Mouse (Mus musculus): Measurements from ENCODE around the gene S1pr5. TPM values are rescaled to one million over a fixed set of nuclear protein-coding genes. Genes with fewer than 3 reads are reported as not detected.
"Not testable (repeated sequence)": the region's sequence is repeated elsewhere in the genome, so short reads cannot be mapped to it uniquely, and the experiment has no call there.

S1pr5 gene
- total RNA-seq, 2 experiments from 2014 or later, result 0.15 to 0.33 TPM

DNA sequence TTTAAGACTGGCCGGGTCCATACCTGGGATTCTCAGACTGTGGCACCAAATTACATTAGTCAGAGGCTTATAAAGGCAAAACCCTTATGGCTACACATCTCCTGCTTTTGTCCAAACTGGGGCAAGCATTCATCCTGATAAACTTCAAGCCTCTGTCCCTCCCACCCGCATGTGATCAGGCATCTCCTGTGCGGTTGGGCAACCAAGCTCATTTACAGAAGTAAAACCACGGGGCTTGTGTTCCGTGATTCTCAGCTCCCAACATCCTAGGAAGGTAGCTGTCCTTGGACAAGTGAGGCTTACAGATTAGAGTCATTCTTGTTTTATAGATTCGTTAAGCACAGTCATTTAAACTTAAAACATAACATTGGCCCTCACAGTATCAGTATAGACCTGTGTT is 41.4 kb downstream of the S1pr5 start:
- intact Hi-C loops (cut with DNase I), result no loop called here
- H3K4me3 ChIP-seq, result no peak overlapping the region
- no peak for TF ChIP-seq CTCF (IDR thresholded peaks at IDR 0.05)
- no peak overlapping the region for H3K27ac ChIP-seq
- no peak for DNase-seq

DNA sequence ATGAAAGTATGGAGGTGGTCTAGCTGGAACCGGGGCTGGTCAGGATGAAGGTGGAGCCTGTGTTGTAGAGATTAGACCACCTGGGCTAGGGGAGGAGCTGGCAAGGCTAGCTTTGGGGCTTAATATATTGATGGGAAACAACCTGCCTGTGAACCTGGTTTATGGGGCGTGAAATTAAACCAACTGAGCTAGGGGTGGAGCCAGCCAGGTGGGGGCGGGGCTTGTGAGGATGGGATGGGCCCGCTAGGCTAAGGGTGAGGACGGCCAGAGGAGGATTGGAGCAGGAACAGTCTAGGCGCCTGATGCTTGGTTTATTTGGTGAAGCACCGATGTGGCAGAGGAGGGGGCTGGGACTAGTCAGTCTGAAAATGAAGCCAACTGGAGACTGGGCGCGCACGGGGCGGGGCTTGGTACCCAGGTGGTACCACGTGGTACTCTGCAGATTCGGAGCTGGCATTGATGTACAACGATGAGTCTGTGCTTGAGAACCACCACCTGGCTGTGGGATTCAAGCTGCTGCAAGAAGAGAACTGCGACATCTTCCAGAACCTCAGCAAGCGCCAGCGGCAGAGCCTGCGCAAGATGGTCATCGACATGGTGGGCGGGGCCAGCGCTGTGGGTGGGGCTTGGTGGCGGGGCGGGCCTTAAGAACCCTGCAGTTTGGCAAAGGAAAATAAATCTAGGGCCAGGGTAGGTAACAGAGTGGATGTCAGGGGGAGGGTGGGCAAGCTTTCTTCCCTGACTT is 43.5 kb downstream of the S1pr5 start:
- intact Hi-C loops (cut with DNase I), result no loop called here
- Histone ChIP-seq H3K27ac (no peak overlapping the region), H3K4me3 (0 out of 2 replicates have a peak overlapping the region, but pooled peaks have one; percentile 9)
- TF ChIP-seq CTCF (IDR thresholded peaks at IDR 0.05), result no peak
- no peak for DNase-seq

DNA sequence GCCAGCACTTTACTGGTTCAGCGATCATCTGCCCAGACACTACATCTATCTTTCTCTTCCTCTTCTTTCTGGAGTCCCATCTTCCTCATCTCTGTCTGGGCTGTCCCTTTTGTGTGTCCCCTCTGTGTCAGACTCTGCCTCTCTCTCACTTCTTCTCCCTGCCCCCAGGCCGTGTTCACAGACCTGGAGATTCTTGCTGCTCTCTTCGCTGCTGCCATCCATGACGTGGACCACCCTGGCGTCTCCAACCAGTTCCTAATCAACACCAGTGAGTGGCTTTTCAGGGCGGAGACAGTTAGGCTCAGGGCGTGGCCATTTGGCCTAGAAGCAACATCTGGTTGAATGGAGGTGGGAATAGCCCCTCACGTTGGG is 44.1 kb downstream of the S1pr5 start:
- no peak for TF ChIP-seq CTCF (IDR thresholded peaks at IDR 0.05)

DNA sequence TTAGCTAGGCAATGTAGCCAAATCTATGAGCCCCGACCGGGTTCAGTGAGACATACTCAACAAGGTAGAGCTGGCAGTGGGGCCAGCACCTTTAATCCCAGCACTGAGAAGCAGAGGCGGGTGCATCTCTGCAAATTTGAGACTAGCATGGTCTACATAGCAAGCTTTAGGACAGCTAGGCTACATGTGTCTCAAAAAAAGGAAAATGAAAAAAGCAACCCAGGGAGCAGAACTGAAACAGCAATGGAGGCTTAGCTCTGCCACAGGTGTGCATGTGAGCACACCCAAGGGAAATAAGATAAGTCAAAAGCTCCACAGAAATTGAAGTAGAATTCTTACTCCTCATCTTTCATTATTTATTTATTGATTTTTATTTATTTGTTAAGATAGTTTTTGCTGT is 49.3 kb downstream of the S1pr5 start:
- no peak for TF ChIP-seq CTCF (IDR thresholded peaks at IDR 0.05)
- DNase-seq, result no peak
- intact Hi-C loops (cut with DNase I), result no loop called here
- Histone ChIP-seq H3K4me3 (no peak overlapping the region), H3K27ac (no peak overlapping the region)

More for the DNA sequence above, 44.1 kb downstream of the S1pr5 start:
- no peak for DNase-seq
- Histone ChIP-seq H3K4me3 (no peak overlapping the region), H3K27ac (no peak overlapping the region)
- intact Hi-C loops (cut with DNase I), result no loop called here

DNA sequence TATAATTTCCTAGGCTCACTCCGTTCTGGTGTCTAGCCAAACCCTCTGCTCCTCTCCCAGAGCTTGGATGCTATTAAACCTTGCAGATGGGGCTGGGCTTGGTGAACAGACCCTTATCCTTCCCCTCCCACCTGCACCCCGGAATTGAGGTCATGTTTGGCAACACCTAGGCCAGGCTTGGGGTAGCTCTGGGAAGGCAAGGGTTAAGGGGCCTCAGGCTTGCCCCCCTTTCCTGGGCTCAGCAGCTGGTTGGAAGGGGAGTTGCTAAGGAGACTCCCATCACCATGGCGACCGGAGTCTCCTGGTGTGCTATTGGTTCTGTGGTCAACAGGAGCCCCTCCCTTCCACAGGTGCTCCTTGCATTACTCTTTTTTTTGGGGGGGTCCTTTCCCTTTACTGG is 50.3 kb downstream of the S1pr5 start:
- no peak for TF ChIP-seq CTCF (IDR thresholded peaks at IDR 0.05)
- DNase-seq, result no peak
- intact Hi-C loops (cut with DNase I), result no loop called here
- Histone ChIP-seq H3K27ac (no peak overlapping the region), H3K4me3 (no peak overlapping the region)

DNA sequence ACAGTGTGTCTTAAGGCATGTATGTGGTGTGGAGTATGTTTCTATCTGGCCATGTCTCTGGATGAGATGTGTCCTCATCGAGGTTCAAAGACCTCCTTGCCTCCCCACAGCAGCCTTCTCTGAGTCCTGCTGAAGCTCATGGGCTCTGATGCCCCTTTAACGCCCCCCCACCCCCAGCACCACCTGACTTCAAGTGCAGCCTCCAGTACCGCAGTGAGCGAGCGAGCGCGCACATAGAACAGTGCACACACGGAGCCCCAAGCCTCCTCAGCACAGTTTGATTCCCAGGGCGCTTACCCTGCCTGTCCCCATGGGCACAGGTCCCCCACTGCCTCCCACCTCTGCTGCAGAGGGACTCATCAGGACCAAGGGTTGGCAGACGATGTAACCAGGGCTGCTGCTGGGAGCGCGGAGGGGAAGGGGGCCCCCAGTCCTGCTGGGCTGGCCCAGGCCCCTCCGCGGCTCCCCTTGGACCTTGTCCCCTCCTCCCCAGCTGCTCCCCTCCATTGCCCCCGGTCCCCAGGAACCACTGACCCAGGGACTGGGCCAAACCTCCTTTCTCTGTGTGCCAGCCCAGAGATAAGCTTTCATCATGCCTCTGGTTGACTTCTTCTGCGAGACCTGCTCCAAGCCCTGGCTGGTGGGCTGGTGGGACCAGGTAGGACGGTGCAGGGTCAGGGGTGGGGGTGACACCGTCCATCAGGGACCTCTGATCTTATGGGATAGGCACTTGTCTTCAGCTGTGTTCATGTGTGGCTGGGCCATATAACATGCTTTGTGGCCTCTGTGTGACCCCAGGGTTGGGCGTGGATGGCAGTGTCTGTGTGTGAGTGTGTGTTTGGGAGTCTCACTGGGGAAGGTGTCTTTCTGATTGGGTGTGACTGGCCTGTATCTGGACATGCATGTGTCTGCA is 51.5 kb downstream of the S1pr5 start:
- no peak for TF ChIP-seq CTCF (IDR thresholded peaks at IDR 0.05)
- Histone ChIP-seq H3K4me3 (no peak overlapping the region), H3K27ac (no peak overlapping the region)
- intact Hi-C loops (cut with DNase I), result no loop called here
- DNase-seq, result no peak

DNA sequence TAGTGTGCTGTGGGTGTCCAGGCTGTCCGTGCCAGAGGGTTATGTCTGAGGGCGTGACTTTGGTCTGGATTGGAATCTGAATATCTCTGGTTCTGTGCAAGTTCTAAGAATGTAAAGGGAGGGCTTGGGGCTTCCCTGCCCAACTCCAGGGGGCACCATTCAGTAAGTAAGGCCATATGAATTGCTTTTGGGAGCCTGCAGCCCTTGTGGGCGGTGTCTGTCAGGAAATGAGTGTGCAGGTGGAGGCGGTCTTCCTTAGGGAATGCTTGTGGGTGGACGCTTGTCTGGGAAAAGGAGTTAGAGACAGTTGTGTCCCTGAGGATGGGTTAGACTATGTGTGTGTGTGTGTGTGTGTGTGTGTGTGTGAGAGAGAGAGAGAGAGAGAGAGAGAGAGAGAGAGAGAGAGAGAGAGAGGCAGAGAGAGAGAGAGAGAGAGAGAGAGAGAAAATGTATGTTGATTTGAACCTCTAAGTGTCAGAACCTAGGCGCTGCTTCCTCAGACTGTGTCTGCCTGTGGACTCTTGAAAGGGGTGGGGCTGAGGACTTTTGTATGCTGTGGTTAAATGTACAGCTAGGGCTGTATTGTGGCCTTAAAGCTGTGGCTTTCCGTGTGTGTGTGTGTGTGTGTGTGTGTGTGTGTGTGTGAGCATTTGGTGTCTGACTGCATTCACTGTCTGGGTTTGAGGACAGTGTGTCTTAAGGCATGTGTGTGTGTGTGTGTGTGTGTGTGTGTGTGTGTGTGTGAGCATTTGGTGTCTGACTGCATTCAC is 52.3 kb downstream of the S1pr5 start:
- H3K4me3 ChIP-seq; DNase-seq; intact Hi-C loops (cut with DNase I); H3K27ac ChIP-seq: not testable (repeated sequence)

DNA sequence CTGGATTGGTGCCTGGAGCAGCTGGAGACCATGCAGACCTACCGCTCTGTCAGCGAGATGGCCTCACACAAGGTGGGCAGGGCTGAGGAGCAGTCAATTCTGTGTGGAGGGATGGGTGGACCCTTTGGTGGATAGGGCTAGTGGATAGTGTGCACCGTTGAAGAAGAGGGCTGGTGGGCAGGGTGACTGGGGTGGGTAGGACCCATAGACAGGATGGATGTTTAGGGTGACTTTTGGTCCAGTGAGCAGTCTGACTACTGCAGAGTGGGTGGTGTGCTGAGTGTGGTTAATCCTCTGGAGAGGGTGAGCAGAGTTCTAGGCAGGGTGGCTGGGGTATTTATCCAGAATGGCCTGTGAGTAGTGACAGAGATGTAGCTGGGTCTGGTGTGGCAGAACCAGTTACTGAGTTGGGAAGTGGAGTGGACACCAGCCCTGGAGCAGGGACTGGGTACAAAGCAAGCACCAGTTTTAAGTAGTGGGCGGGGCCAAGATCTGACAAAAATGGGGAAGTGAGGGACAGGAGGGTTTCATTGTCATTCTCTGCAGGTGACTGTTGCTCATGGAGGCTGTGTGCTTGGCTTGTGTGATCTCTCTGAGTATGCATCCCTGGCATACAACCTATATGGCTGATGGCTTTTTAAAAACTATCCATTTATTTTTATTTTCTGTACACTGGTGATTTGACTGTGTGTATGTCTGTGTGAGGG is 53.3 kb downstream of the S1pr5 start:
- intact Hi-C loops (cut with DNase I), result no loop called here
- Histone ChIP-seq H3K4me3 (no peak overlapping the region), H3K27ac (no peak overlapping the region)
- no peak for TF ChIP-seq CTCF (IDR thresholded peaks at IDR 0.05)
- no peak for DNase-seq

DNA sequence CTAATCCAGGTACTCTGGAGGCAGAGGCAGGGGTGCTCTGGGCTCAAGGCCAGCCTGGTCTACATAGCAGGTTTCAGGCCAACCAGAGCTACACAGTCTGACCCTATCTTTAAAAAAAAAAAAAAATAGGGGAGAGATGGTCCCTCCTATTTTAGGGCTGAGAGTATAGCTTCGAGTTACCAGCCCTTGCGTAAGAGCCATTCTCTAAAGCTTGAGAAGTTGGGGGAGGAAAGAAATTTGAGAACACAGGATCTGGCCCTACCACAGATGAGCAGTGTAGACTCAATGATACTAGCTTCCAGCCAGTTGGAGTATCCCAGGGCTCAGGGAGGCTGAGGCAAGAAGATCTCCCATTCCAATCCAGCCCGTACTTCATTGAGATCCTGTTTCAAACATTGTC is 54.5 kb downstream of the S1pr5 start:
- no peak for DNase-seq
- no peak overlapping the region for H3K27ac ChIP-seq
- intact Hi-C loops (cut with DNase I), result no loop called here
- H3K4me3 ChIP-seq, result no peak overlapping the region
- TF ChIP-seq CTCF (IDR thresholded peaks at IDR 0.05), result no peak

Other genes with a start within 250 kb of the S1pr5 start
- gene Mrpl4, start 245.7 kb downstream of the S1pr5 start, total RNA-seq (2021), result 10 to 100 TPM; 51.8 to 70.0 TPM
- 1 to 10 TPM; 1.7 to 1.9 TPM for gene Icam1, start 232.5 kb downstream of the S1pr5 start, total RNA-seq (2021)
- 1 to 10 TPM; 1.2 to 2.2 TPM for gene Icam4, start 219.1 kb downstream of the S1pr5 start, total RNA-seq (2021)
- not detected for gene Icam5, start 216.4 kb downstream of the S1pr5 start, total RNA-seq (2021)
- not detected for gene Zglp1, start 181.3 kb downstream of the S1pr5 start, total RNA-seq (2021)
- gene Gm49373, start 175.3 kb downstream of the S1pr5 start, total RNA-seq (2021), result under 1 TPM; 0.26 to 0.39 TPM
- 10 to 100 TPM; 39.0 to 49.0 TPM for gene Fdx1l, start 174.8 kb downstream of the S1pr5 start, total RNA-seq (2021)
- gene Gm38431, start 156.4 kb downstream of the S1pr5 start, total RNA-seq (2021), result 1 to 10 TPM; 1.2 to 1.6 TPM
- 10 to 100 TPM; 17.1 to 19.5 TPM for gene Raver1, start 156.4 kb downstream of the S1pr5 start, total RNA-seq (2021)
- gene Tyk2, start 117.2 kb downstream of the S1pr5 start, total RNA-seq (2021), result 1 to 10 TPM; 4.4 to 5.9 TPM
- gene Cdc37, start 98.5 kb downstream of the S1pr5 start, total RNA-seq (2021), result 100 to 1,000 TPM; 116 to 139 TPM
- gene Pde4a, start 82.7 kb downstream of the S1pr5 start, total RNA-seq (2021), result 10 to 100 TPM; 39.0 to 66.8 TPM
- gene Keap1, start 9.1 kb downstream of the S1pr5 start, total RNA-seq (2021), result 10 to 100 TPM; 51.3 to 62.3 TPM
- 10 to 100 TPM; 68.0 to 77.4 TPM for gene Atg4d, start 16.9 kb upstream of the S1pr5 start, total RNA-seq (2021)
- gene Kri1, start 39.5 kb upstream of the S1pr5 start, total RNA-seq (2021), result 10 to 100 TPM; 11.0 to 12.6 TPM
- gene Cdkn2d, start 43.0 kb upstream of the S1pr5 start, total RNA-seq (2021), result 1 to 10 TPM; 8.6 to 9.1 TPM
- gene Ap1m2, start 63.9 kb upstream of the S1pr5 start, total RNA-seq (2021), result not detected
- 100 to 1,000 TPM; 168 to 178 TPM for gene Slc44a2, start 72.3 kb upstream of the S1pr5 start, total RNA-seq (2021)
- 10 to 100 TPM; 21.2 to 25.2 TPM for gene Ilf3, start 119.4 kb upstream of the S1pr5 start, total RNA-seq (2021)
- gene Qtrt1, start 163.4 kb upstream of the S1pr5 start, total RNA-seq (2021), result 1 to 10 TPM; 7.0 to 8.4 TPM
- 10 to 100 TPM; 38.2 to 41.8 TPM for gene Dnm2, start 176.5 kb upstream of the S1pr5 start, total RNA-seq (2021)

All from gastrocnemius, adult 2 months (tissue).